Mouse (Mus musculus): Measurements from ENCODE around the gene Pip4k2b.

- TF ChIP-seq CTCF (IDR thresholded peaks at IDR 0.05) (no peak), EP300 (IDR thresholded peaks at IDR 0.05; ENCODE audit: insufficient read depth, low read depth, low read length) (no peak)
Measured at GRCm38 (mm10) chr11:97721338-97721737, 23.2 kb downstream of the Pip4k2b start.

Measured in heart, adult 2 months (tissue).